Mouse (Mus musculus) neural tube, embryonic 13.5 days (tissue): Measurements from ENCODE around the gene Mab21l3. TPM values are rescaled to one million over a fixed set of nuclear protein-coding genes. Genes with fewer than 3 reads are reported as not detected.
A peak's percentile ranks its signal among the peaks of the same experiment; 100 is the strongest.

Source experiments
- ATAC-seq: fragments of 200-750 bp; cut with Nextera tagmentation; 2 replicates; pipeline ENCODE4 v1.8.0; 2017; ENCODE audit warnings: low read depth, mild to moderate bottlenecking, moderate TSS enrichment, moderate library complexity
- H3K27ac ChIP-seq: fragments of 300-500 bp; sonication (generic); replicated peaks from 2 replicates; pipeline ENCODE4 v1.5.1; 2015; ENCODE audit warnings: moderate library complexity, mild to moderate bottlenecking, inconsistent platforms
- H3K27me3 ChIP-seq: fragments of 300-500 bp; sonication (generic); 2 replicates; pipeline ENCODE4 v1.6.1; 2015; ENCODE audit warnings: mild to moderate bottlenecking, inconsistent platforms
- H3K36me3 ChIP-seq: fragments of 300-500 bp; sonication (generic); 2 replicates; pipeline ENCODE4 v1.6.1; 2015; ENCODE audit warnings: mild to moderate bottlenecking, inconsistent platforms
- H3K4me1 ChIP-seq: fragments of 300-500 bp; sonication (generic); replicated peaks from 2 replicates; pipeline ENCODE4 v1.6.1; 2015; ENCODE audit warnings: inconsistent platforms
- H3K4me2 ChIP-seq: fragments of 300-500 bp; sonication (generic); 2 replicates; pipeline ENCODE4 v1.6.1; 2015; ENCODE audit warnings: inconsistent platforms, mild to moderate bottlenecking, moderate library complexity
- H3K4me3 ChIP-seq: fragments of 300-500 bp; sonication (generic); 2 replicates; pipeline ENCODE4 v1.5.1; 2015; ENCODE audit warnings: mild to moderate bottlenecking, inconsistent platforms
- H3K9ac ChIP-seq: fragments of 300-500 bp; sonication (generic); 2 replicates; pipeline ENCODE4 v1.6.1; 2015; ENCODE audit warnings: moderate library complexity, mild to moderate bottlenecking, inconsistent platforms
- H3K9me3 ChIP-seq: fragments of 300-500 bp; sonication (generic); 2 replicates; pipeline ENCODE4 v1.6.1; 2016; ENCODE audit warnings: inconsistent platforms
- WGBS: fragments of 180-500 bp; shearing (Covaris S2); methylation state at CpG from one replicate; pipeline ENCODE4 v1.1.7; 2015; 5-methylcytosine and 5-hydroxymethylcytosine counted together
- polyA plus RNA-seq: library from polyadenylated mRNA; unstranded; fragments of >200 nt; fragmentation: Nextera tagmentation; extraction: Ambion mirVana; gene quantifications from 2 replicates; pipeline ENCODE4 v1.2.1, GENCODE M21; 2015

Gene Mab21l3
- 0.11 and 0.14 TPM in 2 replicates for polyA plus RNA-seq

- no peak within 1 kb of the TSS for H3K27ac ChIP-seq
- H3K36me3 ChIP-seq, result no peaks in the 10 kb centered on the region
- no peak within 1 kb of the TSS for H3K4me2 ChIP-seq
- no peak for ATAC-seq
- H3K4me3 ChIP-seq, result no peak within 1 kb of the TSS
- no peaks in the 10 kb centered on the region for H3K9me3 ChIP-seq
- WGBS, result 78% methylated on average over 5 of the region's 5 CpGs
- H3K9ac ChIP-seq, result no peak within 1 kb of the TSS
- no peaks in the 10 kb centered on the region; the same call in 1 of the 2 replicates for H3K4me1 ChIP-seq
- H3K27me3 ChIP-seq, result no peaks in the 10 kb centered on the region
These were observed at the start of gene Mab21l3 for GRCm38 (mm10) chr3:101848816-101849215. Gene Mab21l3 (minus strand): TSS chr3:101848959.

DNA sequence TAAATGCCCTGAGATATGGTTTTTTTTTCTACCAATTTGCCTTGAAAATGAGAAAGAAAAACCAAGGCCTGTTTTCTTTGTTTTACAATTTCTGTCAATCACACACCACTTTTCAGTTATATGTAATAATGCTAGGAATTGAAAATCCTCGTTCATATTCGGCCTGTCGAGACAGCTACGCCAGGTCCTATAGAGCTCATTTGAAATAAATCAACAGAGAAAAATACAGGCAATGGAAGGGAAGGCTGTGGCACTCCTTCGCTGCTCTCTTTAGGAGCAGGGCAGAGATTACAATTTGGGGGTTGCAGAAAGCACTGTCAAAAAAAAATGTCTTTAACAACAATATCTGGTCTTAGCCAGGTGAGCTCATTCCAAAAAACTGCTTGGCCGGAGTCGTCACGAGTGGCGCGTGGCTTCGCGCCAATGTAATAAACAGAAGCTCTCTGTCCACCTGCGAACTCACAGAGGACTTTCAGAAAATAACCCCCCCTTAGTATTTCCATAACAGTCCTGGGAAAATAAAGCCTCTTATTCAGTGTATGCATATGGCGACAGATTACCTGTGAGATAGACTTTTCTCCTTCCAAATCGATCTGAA is 48.7 kb upstream of the Mab21l3 start:
- H3K9me3 ChIP-seq, result no peaks in the 10 kb centered on the region
- peak overlapping the region; percentile 59 for H3K27ac ChIP-seq
- no peak overlapping the region for H3K9ac ChIP-seq
- no peaks in the 10 kb centered on the region for H3K36me3 ChIP-seq
- H3K4me3 ChIP-seq, result no peak overlapping the region
- H3K4me1 ChIP-seq, result peaks cover 6% of the 10 kb centered on the region
- WGBS, result 69% methylated on average over 15 of the region's 15 CpGs
- H3K4me2 ChIP-seq, result no peak overlapping the region
- ATAC-seq, result no peak
- H3K27me3 ChIP-seq, result no peaks in the 10 kb centered on the region

- H3K9me3 ChIP-seq, result no peaks in the 10 kb centered on the region
- H3K36me3 ChIP-seq, result no peaks in the 10 kb centered on the region
- no peaks in the 10 kb centered on the region for H3K27me3 ChIP-seq
- ATAC-seq, result peak; percentile 72
- no peak overlapping the region for H3K4me3 ChIP-seq
- H3K4me2 ChIP-seq, result no peak overlapping the region
- H3K9ac ChIP-seq, result no peak overlapping the region
- WGBS, result 26% methylated on average over 9 of the region's 9 CpGs
- peaks cover 6% of the 10 kb centered on the region for H3K4me1 ChIP-seq
- peak overlapping the region; percentile 59; the same call in 1 of the 2 replicates for H3K27ac ChIP-seq
These were observed 48.1 kb upstream of the Mab21l3 start for GRCm38 (mm10) chr3:101896893-101897292.

DNA sequence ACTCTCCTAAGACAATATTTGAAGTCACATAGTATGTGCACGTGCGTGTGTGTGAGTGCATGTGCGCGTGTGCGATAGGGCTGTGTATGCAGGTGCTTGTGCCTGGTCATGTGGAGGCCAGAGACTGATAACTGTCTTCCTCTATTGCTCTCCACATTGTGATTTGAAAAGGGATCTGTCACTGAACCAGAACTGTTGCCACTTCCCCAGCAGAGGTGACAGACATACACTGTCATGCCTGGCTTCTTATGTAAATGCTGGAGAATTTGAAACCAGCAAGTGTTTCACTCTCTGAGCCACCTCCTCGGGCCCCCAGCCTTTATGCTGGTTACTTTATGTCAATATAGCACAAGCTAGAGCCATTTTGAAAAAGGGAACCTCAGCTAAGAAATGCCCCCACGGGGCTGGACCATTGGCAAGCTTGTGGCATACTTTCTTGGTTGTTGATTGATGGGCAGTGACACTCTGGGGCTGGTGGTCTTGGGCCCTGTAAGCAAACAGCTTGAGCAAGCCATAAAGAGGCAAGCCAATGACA is 46.7 kb upstream of the Mab21l3 start:
- Histone ChIP-seq H3K27ac (no peak overlapping the region), H3K9me3 (no peaks in the 10 kb centered on the region), H3K4me3 (no peak overlapping the region), H3K9ac (no peak overlapping the region), H3K4me1 (peaks cover 6% of the 10 kb centered on the region), H3K27me3 (no peaks in the 10 kb centered on the region), H3K36me3 (no peaks in the 10 kb centered on the region), H3K4me2 (no peak overlapping the region)
- 77% methylated on average over 7 of the region's 7 CpGs for WGBS
- ATAC-seq, result 0 out of 2 replicates have a peak, but pooled peaks have one; percentile 32

GRCm38 (mm10) chr3:101885591-101885990 is 36.8 kb upstream of the Mab21l3 start:
- H3K9me3 ChIP-seq, result no peaks in the 10 kb centered on the region
- H3K27me3 ChIP-seq, result no peaks in the 10 kb centered on the region
- 19% methylated on average over 3 of the region's 3 CpGs for WGBS
- H3K36me3 ChIP-seq, result peaks cover 6% of the 10 kb centered on the region; the same call in 1 of the 2 replicates
- no peak overlapping the region for H3K4me2 ChIP-seq
- no peak overlapping the region for H3K27ac ChIP-seq
- no peak overlapping the region for H3K4me3 ChIP-seq
- H3K9ac ChIP-seq, result no peak overlapping the region
- peak; percentile 51; the same call in 1 of the 2 replicates for ATAC-seq
- H3K4me1 ChIP-seq, result peaks cover 16% of the 10 kb centered on the region

GRCm38 (mm10) chr3:101885041-101885440 is 36.3 kb upstream of the Mab21l3 start:
- 33% methylated on average over 4 of the region's 4 CpGs for WGBS
- Histone ChIP-seq H3K27me3 (no peaks in the 10 kb centered on the region), H3K4me3 (no peak overlapping the region), H3K4me1 (peaks cover 16% of the 10 kb centered on the region), H3K4me2 (no peak overlapping the region), H3K36me3 (peaks cover 8% of the 10 kb centered on the region), H3K27ac (peak overlapping the region; percentile 72; the same call in 1 of the 2 replicates), H3K9ac (no peak overlapping the region), H3K9me3 (no peaks in the 10 kb centered on the region)
- ATAC-seq, result no peak

GRCm38 (mm10) chr3:101883902-101884301 is 35.1 kb upstream of the Mab21l3 start:
- peaks cover 16% of the 10 kb centered on the region for H3K4me1 ChIP-seq
- no peaks in the 10 kb centered on the region for H3K9me3 ChIP-seq
- no peak overlapping the region for H3K4me2 ChIP-seq
- H3K4me3 ChIP-seq, result no peak overlapping the region
- no peak overlapping the region for H3K27ac ChIP-seq
- WGBS, result 59% methylated on average over 3 of the region's 3 CpGs
- no peaks in the 10 kb centered on the region for H3K27me3 ChIP-seq
- ATAC-seq, result no peak
- H3K9ac ChIP-seq, result no peak overlapping the region
- peaks cover 19% of the 10 kb centered on the region for H3K36me3 ChIP-seq

- H3K36me3 ChIP-seq, result peaks cover 32% of the 10 kb centered on the region
- 81% methylated on average over 9 of the region's 9 CpGs for WGBS
- H3K27ac ChIP-seq, result no peak overlapping the region
- no peak for ATAC-seq
- no peak overlapping the region for H3K4me3 ChIP-seq
- H3K4me2 ChIP-seq, result no peak overlapping the region
- H3K9ac ChIP-seq, result no peak overlapping the region
- peaks cover 32% of the 10 kb centered on the region for H3K4me1 ChIP-seq
- H3K27me3 ChIP-seq, result no peaks in the 10 kb centered on the region
- no peaks in the 10 kb centered on the region for H3K9me3 ChIP-seq
These were observed 33.0 kb upstream of the Mab21l3 start for GRCm38 (mm10) chr3:101881721-101882120.

GRCm38 (mm10) chr3:101880818-101881217 is 32.1 kb upstream of the Mab21l3 start:
- Histone ChIP-seq H3K9ac (no peak overlapping the region), H3K4me2 (no peak overlapping the region), H3K27ac (no peak overlapping the region), H3K4me3 (no peak overlapping the region), H3K36me3 (peaks cover 32% of the 10 kb centered on the region), H3K4me1 (peaks cover 38% of the 10 kb centered on the region), H3K27me3 (no peaks in the 10 kb centered on the region), H3K9me3 (no peaks in the 10 kb centered on the region)
- WGBS, result 78% methylated on average over 6 of the region's 6 CpGs
- ATAC-seq, result no peak

- Histone ChIP-seq H3K9me3 (no peaks in the 10 kb centered on the region), H3K36me3 (peaks cover 40% of the 10 kb centered on the region), H3K27me3 (no peaks in the 10 kb centered on the region), H3K9ac (no peak overlapping the region), H3K4me1 (peaks cover 34% of the 10 kb centered on the region), H3K27ac (no peak overlapping the region), H3K4me3 (no peak overlapping the region), H3K4me2 (no peak overlapping the region)
- ATAC-seq, result no peak
- 10% methylated on average over 5 of the region's 5 CpGs for WGBS
These were observed 29.4 kb upstream of the Mab21l3 start for GRCm38 (mm10) chr3:101878136-101878535.

- Histone ChIP-seq H3K4me1 (peaks cover 34% of the 10 kb centered on the region), H3K27ac (0 out of 2 replicates have a peak overlapping the region, but pooled peaks have one; percentile 20), H3K9me3 (no peaks in the 10 kb centered on the region), H3K4me3 (no peak overlapping the region), H3K36me3 (peaks cover 42% of the 10 kb centered on the region), H3K9ac (no peak overlapping the region), H3K27me3 (no peaks in the 10 kb centered on the region), H3K4me2 (no peak overlapping the region)
- no peak for ATAC-seq
- 76% methylated on average over 7 of the region's 7 CpGs for WGBS
These were observed 27.9 kb upstream of the Mab21l3 start for GRCm38 (mm10) chr3:101876459-101877285.

DNA sequence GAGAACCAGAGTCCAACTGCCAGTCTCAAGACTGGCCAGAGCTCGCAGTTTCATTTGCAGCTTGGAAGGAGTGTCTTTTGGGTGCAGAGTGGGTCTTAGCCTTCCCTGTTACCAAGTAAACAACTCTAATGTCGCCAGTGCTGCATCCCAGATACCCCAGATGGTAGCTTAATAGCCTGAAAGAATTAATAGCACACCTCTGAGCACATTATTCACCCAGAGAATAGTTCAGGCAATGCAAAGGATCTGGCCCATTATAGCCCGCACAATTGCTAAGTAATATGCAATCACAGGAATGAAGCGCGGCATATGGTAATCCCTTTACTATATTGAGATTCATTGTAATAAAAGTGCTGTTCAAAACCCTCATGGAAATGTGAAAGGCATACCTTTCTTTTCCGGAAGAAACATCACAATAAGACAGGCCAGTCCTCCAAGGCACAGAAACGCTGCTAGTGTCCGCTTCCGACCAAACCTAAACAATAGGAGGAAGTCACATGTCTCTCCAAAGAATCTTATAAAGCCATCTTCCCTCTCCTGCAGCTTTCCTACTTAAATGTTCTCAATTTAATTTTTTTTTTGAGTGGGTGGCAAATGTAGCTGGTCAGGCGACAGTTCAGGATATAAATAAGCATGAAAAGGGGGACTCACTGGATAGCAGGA is 26.6 kb upstream of the Mab21l3 start:
- H3K4me3 ChIP-seq, result no peak overlapping the region
- peak overlapping the region; percentile 76 for H3K27ac ChIP-seq
- no peak overlapping the region for H3K9ac ChIP-seq
- H3K27me3 ChIP-seq, result no peaks in the 10 kb centered on the region
- no peaks in the 10 kb centered on the region for H3K9me3 ChIP-seq
- WGBS, result 37% methylated on average over 10 of the region's 10 CpGs
- peak; percentile 74 for ATAC-seq
- H3K36me3 ChIP-seq, result peaks cover 41% of the 10 kb centered on the region
- H3K4me1 ChIP-seq, result peaks cover 34% of the 10 kb centered on the region
- no peak overlapping the region for H3K4me2 ChIP-seq
